Mouse (Mus musculus) hindbrain, embryonic 11.5 days (tissue): ENCODE data around the gene Krt35. TPM values are rescaled to one million over a fixed set of nuclear protein-coding genes. Genes with fewer than 3 reads are reported as not detected.

Experiments
- ATAC-seq: fragments of 200-750 bp; cut with Nextera tagmentation; 2 replicates; pipeline ENCODE4 v1.8.0; 2017; ENCODE audit warnings: mild to moderate bottlenecking, moderate TSS enrichment, moderate library complexity; ENCODE audit not compliant: low FRiP score
- DNase-seq: peaks from one replicate; pipeline ENCODE4 v3.0.0-alpha.2; 2015; ENCODE audit warnings: low spot score
- H3K27ac ChIP-seq: fragments of 300-500 bp; sonication (generic); 2 replicates; pipeline ENCODE4 v1.5.1; 2014; ENCODE audit warnings: mild to moderate bottlenecking, low read depth, low read length
- H3K27me3 ChIP-seq: fragments of 300-500 bp; sonication (generic); 2 replicates; pipeline ENCODE4 v1.6.1; 2014; ENCODE audit warnings: mild to moderate bottlenecking, low read length, moderate library complexity, mixed read lengths; ENCODE audit not compliant: control insufficient read depth, insufficient read depth
- H3K36me3 ChIP-seq: fragments of 300-500 bp; sonication (generic); 2 replicates; pipeline ENCODE4 v1.6.1; 2014; ENCODE audit warnings: mild to moderate bottlenecking, low read length, moderate library complexity, mixed read lengths; ENCODE audit not compliant: control insufficient read depth, insufficient read depth
- H3K4me1 ChIP-seq: fragments of 300-500 bp; sonication (generic); replicated peaks from 2 replicates; pipeline ENCODE4 v1.6.1; 2014; ENCODE audit warnings: low read length, mixed read lengths; ENCODE audit not compliant: control insufficient read depth, insufficient read depth
- H3K4me2 ChIP-seq: fragments of 300-500 bp; sonication (generic); replicated peaks from 2 replicates; pipeline ENCODE4 v1.6.1; 2014; ENCODE audit warnings: mild to moderate bottlenecking, low read depth, low read length
- H3K4me3 ChIP-seq: fragments of 300-500 bp; sonication (generic); 2 replicates; pipeline ENCODE4 v1.5.1; 2014; ENCODE audit warnings: low read depth, low read length
- H3K9ac ChIP-seq: fragments of 300-500 bp; sonication (generic); 2 replicates; pipeline ENCODE4 v1.6.1; 2014; ENCODE audit warnings: low read depth, low read length
- H3K9me3 ChIP-seq: fragments of 300-500 bp; sonication (generic); 2 replicates; pipeline ENCODE4 v1.6.1; 2016; ENCODE audit warnings: low read length; ENCODE audit not compliant: control insufficient read depth
- WGBS: fragments of 180-500 bp; shearing (Covaris S2); extraction: QIAGEN DNeasy Blood & Tissue Kit; methylation state at CpG from one replicate; pipeline ENCODE4 v1.1.7; 2014; 5-methylcytosine and 5-hydroxymethylcytosine counted together
- polyA plus RNA-seq: library from polyadenylated mRNA; unstranded; fragments of >200 nt; fragmentation: Nextera tagmentation; extraction: Ambion mirVana; gene quantifications from 2 replicates; pipeline ENCODE4 v1.2.1, GENCODE M21; 2014

Krt35 gene
- not detected in 2 replicates for polyA plus RNA-seq

GRCm38 (mm10) chr11:100096141-100096540, at the start of gene Krt35:
Gene Krt35, minus strand, starts transcription at chr11:100096241.
- no peaks in the 10 kb centered on the region for H3K27me3 ChIP-seq
- no peak within 1 kb of the TSS for H3K4me3 ChIP-seq
- no peaks in the 10 kb centered on the region for H3K9me3 ChIP-seq
- H3K36me3 ChIP-seq = no peaks in the 10 kb centered on the region
- ATAC-seq (no peak), DNase-seq (no peak)
- 89% methylated on average over 9 of the region's 9 CpGs for WGBS
- no peak within 1 kb of the TSS for H3K4me2 ChIP-seq
- H3K4me1 ChIP-seq = no peaks in the 10 kb centered on the region
- no peak within 1 kb of the TSS for H3K27ac ChIP-seq
- no peak within 1 kb of the TSS for H3K9ac ChIP-seq

GRCm38 (mm10) chr11:100145104-100145503, 49.1 kb upstream of the Krt35 start:
- no peak for DNase-seq
- H3K36me3 ChIP-seq = no peaks in the 10 kb centered on the region
- no peaks in the 10 kb centered on the region for H3K9me3 ChIP-seq
- no peak overlapping the region for H3K9ac ChIP-seq
- H3K4me3 ChIP-seq = peak overlapping the region; percentile 17
- H3K27me3 ChIP-seq = peaks cover 23% of the 10 kb centered on the region
- ATAC-seq = no peak
- H3K27ac ChIP-seq = no peak overlapping the region
- WGBS = 4% methylated on average over 20 of the region's 20 CpGs
- H3K4me1 ChIP-seq = 0 out of 2 replicates have a peak, but pooled peaks cover 4% of the 10 kb centered on the region
- peak overlapping the region; percentile 42 for H3K4me2 ChIP-seq

GRCm38 (mm10) chr11:100140966-100141365, 44.9 kb upstream of the Krt35 start:
- Histone ChIP-seq H3K9ac (no peak overlapping the region), H3K9me3 (no peaks in the 10 kb centered on the region), H3K4me2 (no peak overlapping the region), H3K4me3 (no peak overlapping the region), H3K27me3 (peaks cover 17% of the 10 kb centered on the region), H3K36me3 (no peaks in the 10 kb centered on the region), H3K27ac (no peak overlapping the region), H3K4me1 (0 out of 2 replicates have a peak, but pooled peaks cover 4% of the 10 kb centered on the region)
- no peak for DNase-seq
- ATAC-seq = no peak
- WGBS = 81% methylated on average over 21 of the region's 21 CpGs

- DNase-seq = no peak
- H3K4me1 ChIP-seq = no peaks in the 10 kb centered on the region
- H3K4me3 ChIP-seq = no peak overlapping the region
- peaks cover 3% of the 10 kb centered on the region for H3K27me3 ChIP-seq
- no peaks in the 10 kb centered on the region for H3K36me3 ChIP-seq
- no peak overlapping the region for H3K9ac ChIP-seq
- no peak overlapping the region for H3K4me2 ChIP-seq
- no peak for ATAC-seq
- H3K27ac ChIP-seq = no peak overlapping the region
- WGBS = 69% methylated on average over 2 of the region's 2 CpGs
- no peaks in the 10 kb centered on the region for H3K9me3 ChIP-seq
Measured at GRCm38 (mm10) chr11:100139391-100139790, 43.4 kb upstream of the Krt35 start.

GRCm38 (mm10) chr11:100138809-100139208, 42.8 kb upstream of the Krt35 start:
- H3K9me3 ChIP-seq = no peaks in the 10 kb centered on the region
- no peak overlapping the region for H3K4me3 ChIP-seq
- no peaks in the 10 kb centered on the region for H3K27me3 ChIP-seq
- H3K4me1 ChIP-seq = no peaks in the 10 kb centered on the region
- H3K36me3 ChIP-seq = no peaks in the 10 kb centered on the region
- ATAC-seq (no peak), DNase-seq (no peak)
- H3K9ac ChIP-seq = no peak overlapping the region
- no peak overlapping the region for H3K27ac ChIP-seq
- WGBS = 56% methylated on average over 7 of the region's 7 CpGs
- H3K4me2 ChIP-seq = no peak overlapping the region

- Histone ChIP-seq H3K4me3 (no peak overlapping the region), H3K4me2 (no peak overlapping the region), H3K9me3 (no peaks in the 10 kb centered on the region), H3K27ac (no peak overlapping the region), H3K36me3 (no peaks in the 10 kb centered on the region), H3K4me1 (no peaks in the 10 kb centered on the region), H3K27me3 (no peaks in the 10 kb centered on the region), H3K9ac (no peak overlapping the region)
- 49% methylated on average over 5 of the region's 5 CpGs for WGBS
- ATAC-seq = no peak
- peak; percentile 26 for DNase-seq
Measured at GRCm38 (mm10) chr11:100137693-100138092, 41.7 kb upstream of the Krt35 start.

GRCm38 (mm10) chr11:100136559-100136958, 40.5 kb upstream of the Krt35 start:
- no peak overlapping the region for H3K9ac ChIP-seq
- no peak for DNase-seq
- H3K4me2 ChIP-seq = no peak overlapping the region

GRCm38 (mm10) chr11:100135731-100136130, 39.7 kb upstream of the Krt35 start, which contains the start of gene Krt15:
Gene Krt15, minus strand, starts transcription at chr11:100135928.
- 76% methylated on average over 7 of the region's 7 CpGs for WGBS
- Histone ChIP-seq H3K4me3 (no peak within 1 kb of the TSS), H3K9ac (no peak within 1 kb of the TSS), H3K27me3 (no peaks in the 10 kb centered on the region), H3K27ac (no peak within 1 kb of the TSS), H3K4me1 (no peaks in the 10 kb centered on the region), H3K4me2 (no peak within 1 kb of the TSS), H3K9me3 (no peaks in the 10 kb centered on the region), H3K36me3 (no peaks in the 10 kb centered on the region)
- DNase-seq (no peak), ATAC-seq (no peak)

More at GRCm38 (mm10) chr11:100136559-100136958, 40.5 kb upstream of the Krt35 start:
- no peak overlapping the region for H3K4me3 ChIP-seq
- no peaks in the 10 kb centered on the region for H3K9me3 ChIP-seq
- WGBS = 30% methylated on average over 5 of the region's 5 CpGs
- H3K27me3 ChIP-seq = no peaks in the 10 kb centered on the region
- H3K36me3 ChIP-seq = no peaks in the 10 kb centered on the region
- H3K27ac ChIP-seq = no peak overlapping the region
- no peak for ATAC-seq
- no peaks in the 10 kb centered on the region for H3K4me1 ChIP-seq

GRCm38 (mm10) chr11:100124901-100125300, 28.9 kb upstream of the Krt35 start:
- H3K4me1 ChIP-seq = no peaks in the 10 kb centered on the region
- no peak for ATAC-seq
- H3K9me3 ChIP-seq = no peaks in the 10 kb centered on the region
- H3K4me2 ChIP-seq = no peak overlapping the region
- H3K27ac ChIP-seq = no peak overlapping the region
- no peak for DNase-seq
- H3K27me3 ChIP-seq = no peaks in the 10 kb centered on the region
- H3K36me3 ChIP-seq = no peaks in the 10 kb centered on the region
- H3K9ac ChIP-seq = no peak overlapping the region
- no peak overlapping the region for H3K4me3 ChIP-seq
- 79% methylated on average over 7 of the region's 7 CpGs for WGBS
